Mouse (Mus musculus) hindbrain, embryonic 14.5 days (tissue): ENCODE results near the gene Smoc1. TPM values are rescaled to one million over a fixed set of nuclear protein-coding genes. Genes with fewer than 3 reads are reported as not detected.

ENCODE experiments used
- ATAC-seq: fragments of 200-750 bp; cut with Nextera tagmentation; 2 replicates; pipeline ENCODE4 v1.8.0; 2017; ENCODE audit warnings: moderate number of reproducible peaks, mild to moderate bottlenecking, moderate TSS enrichment, moderate library complexity; ENCODE audit not compliant: low FRiP score
- DNase-seq: peaks from one replicate; pipeline ENCODE4 v3.0.0-alpha.2; 2015; ENCODE audit warnings: low spot score
- H3K27ac ChIP-seq: fragments of 300-500 bp; sonication (generic); 2 replicates; pipeline ENCODE4 v1.5.1; 2014; ENCODE audit warnings: mild to moderate bottlenecking, moderate library complexity
- H3K27me3 ChIP-seq: fragments of 300-500 bp; sonication (generic); 2 replicates; pipeline ENCODE4 v1.6.1; 2014; ENCODE audit warnings: mild to moderate bottlenecking, low read length, mixed read lengths; ENCODE audit not compliant: control insufficient read depth, insufficient read depth
- H3K36me3 ChIP-seq: fragments of 300-500 bp; sonication (generic); replicated peaks from 2 replicates; pipeline ENCODE4 v1.6.1; 2014; ENCODE audit not compliant: control insufficient read depth, insufficient read depth
- H3K4me1 ChIP-seq: fragments of 300-500 bp; sonication (generic); replicated peaks from 2 replicates; pipeline ENCODE4 v1.6.1; 2014; ENCODE audit warnings: antibody characterized with exemption, low read length, mixed read lengths; ENCODE audit not compliant: control insufficient read depth, insufficient read depth
- H3K4me2 ChIP-seq: fragments of 300-500 bp; sonication (generic); replicated peaks from 2 replicates; pipeline ENCODE4 v1.6.1; 2014; ENCODE audit warnings: mild to moderate bottlenecking, moderate library complexity
- H3K4me3 ChIP-seq: fragments of 300-500 bp; sonication (generic); replicated peaks from 2 replicates; pipeline ENCODE4 v1.5.1; 2014; ENCODE audit warnings: mild to moderate bottlenecking, low read length
- H3K9ac ChIP-seq: fragments of 300-500 bp; sonication (generic); 2 replicates; pipeline ENCODE4 v1.6.1; 2014
- H3K9me3 ChIP-seq: fragments of 300-500 bp; sonication (generic); 2 replicates; pipeline ENCODE4 v1.6.1; 2016; ENCODE audit warnings: low read length; ENCODE audit not compliant: control insufficient read depth
- WGBS: fragments of 180-500 bp; shearing (Covaris S2); extraction: QIAGEN DNeasy Blood & Tissue Kit; methylation state at CpG from one replicate; pipeline ENCODE4 v1.1.7; 2014; 5-methylcytosine and 5-hydroxymethylcytosine counted together
- polyA plus RNA-seq: library from polyadenylated mRNA; unstranded; fragments of >200 nt; fragmentation: Nextera tagmentation; extraction: Ambion mirVana; gene quantifications from 2 replicates; pipeline ENCODE4 v1.2.1, GENCODE M21; 2014

The Smoc1 gene
- polyA plus RNA-seq, 1 experiment from 2014 or later: 23.8 TPM

DNA sequence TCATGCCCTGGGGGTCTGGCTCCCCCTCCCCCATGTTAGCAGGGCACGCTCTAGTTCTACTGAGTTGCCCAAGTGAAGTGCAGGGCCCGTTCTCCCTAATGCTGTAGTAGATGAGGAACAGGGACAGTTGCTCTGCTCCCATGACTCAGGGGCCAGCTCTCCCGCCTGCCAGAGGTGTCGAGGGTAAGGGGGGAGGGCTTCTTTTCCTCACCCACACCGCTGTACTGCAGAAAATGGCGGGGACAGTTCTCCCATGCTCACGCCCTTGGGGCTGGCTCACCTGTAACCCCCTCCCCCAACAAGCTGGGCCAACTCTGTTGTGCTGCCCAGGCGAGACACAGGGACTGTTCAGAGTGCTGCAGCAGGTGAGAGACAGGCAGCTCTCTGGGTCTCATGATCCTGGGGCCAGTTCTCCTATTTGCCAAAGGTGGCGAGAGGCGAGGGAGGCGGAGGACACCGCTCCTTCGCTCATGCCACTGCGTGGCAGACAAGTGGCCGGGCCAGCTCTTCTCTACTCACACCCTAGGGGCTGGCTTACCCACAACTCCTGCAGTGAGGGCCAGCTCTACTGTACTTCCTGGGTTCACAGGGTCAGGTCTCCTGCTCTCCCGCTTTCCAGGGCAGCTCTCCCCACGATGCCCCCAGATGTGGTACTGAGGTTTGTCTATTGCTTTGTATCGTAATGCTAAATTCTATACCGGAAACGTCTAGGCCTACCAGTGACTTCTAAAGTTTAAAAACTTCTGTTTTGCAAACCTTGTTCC lies 7.9 kb upstream of the Smoc1 start:
- no peak overlapping the region for H3K27ac ChIP-seq
- WGBS: 86% methylated on average over 20 of the region's 20 CpGs
- H3K4me2 ChIP-seq: no peak overlapping the region
- DNase-seq (no peak), ATAC-seq (no peak)
- no peaks in the 10 kb centered on the region for H3K4me1 ChIP-seq
- no peak overlapping the region for H3K4me3 ChIP-seq
- H3K36me3 ChIP-seq: no peaks in the 10 kb centered on the region
- H3K27me3 ChIP-seq: no peaks in the 10 kb centered on the region
- no peak overlapping the region for H3K9ac ChIP-seq
- H3K9me3 ChIP-seq: no peaks in the 10 kb centered on the region

DNA sequence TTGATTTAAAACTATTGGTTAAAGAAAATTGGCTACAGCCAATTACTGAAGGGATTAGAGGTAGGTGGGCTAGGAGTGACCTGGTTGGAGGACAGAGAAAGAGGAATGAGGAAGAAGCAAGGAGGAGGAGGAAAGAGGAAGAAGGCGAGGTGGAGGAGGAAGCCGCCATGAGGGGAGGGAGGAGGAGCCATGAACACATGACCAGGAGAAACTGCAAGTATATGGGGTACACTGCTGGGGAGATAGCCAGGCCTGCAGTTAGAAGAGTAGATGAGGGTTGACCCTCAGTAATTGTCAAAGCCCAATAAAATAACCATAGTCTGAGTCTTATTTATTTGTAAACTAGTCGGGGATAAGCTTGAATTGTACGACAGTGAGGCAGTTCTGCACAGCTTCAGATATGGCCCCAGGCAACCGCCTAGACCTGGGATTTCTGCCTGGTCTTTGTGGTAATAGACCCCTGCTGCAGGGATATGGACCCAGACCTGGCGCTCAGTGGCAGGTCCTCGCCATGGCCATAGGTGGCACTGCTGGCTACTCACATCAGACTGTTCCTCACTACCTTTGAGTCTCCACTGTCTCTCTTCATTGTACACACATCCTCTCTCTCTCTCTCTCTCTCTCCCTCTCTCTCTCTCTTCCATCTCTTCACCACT lies 7.2 kb upstream of the Smoc1 start:
- Histone ChIP-seq H3K4me3 (no peak overlapping the region), H3K27me3 (no peaks in the 10 kb centered on the region), H3K4me2 (no peak overlapping the region), H3K9me3 (no peaks in the 10 kb centered on the region), H3K9ac (no peak overlapping the region), H3K27ac (no peak overlapping the region), H3K36me3 (no peaks in the 10 kb centered on the region), H3K4me1 (no peaks in the 10 kb centered on the region)
- 91% methylated on average over 7 of the region's 7 CpGs for WGBS
- no peak for ATAC-seq
- no peak for DNase-seq

DNA sequence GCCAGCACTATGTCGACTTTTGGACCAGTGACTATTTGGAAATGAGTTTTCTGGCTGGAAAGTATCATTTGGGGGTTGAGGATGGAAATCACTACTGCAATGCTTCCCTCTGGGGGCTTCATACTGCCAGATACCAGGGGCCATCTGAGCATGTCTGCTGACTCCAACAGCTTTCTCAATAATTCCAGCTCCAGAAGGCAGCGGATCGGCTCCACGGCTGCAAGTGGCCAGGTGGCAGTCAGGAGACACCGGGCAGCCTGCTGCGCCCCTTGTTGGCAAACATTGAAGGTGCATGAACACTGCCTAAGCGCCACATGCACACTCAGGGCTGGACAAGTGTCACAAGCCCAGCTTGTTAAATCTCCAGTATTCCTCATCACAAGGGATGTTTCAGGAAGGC lies 2.2 kb upstream of the Smoc1 start:
- Histone ChIP-seq H3K9me3 (no peaks in the 10 kb centered on the region), H3K27ac (no peak overlapping the region), H3K4me3 (no peak overlapping the region), H3K9ac (no peak overlapping the region), H3K4me1 (peaks cover 18% of the 10 kb centered on the region), H3K27me3 (no peaks in the 10 kb centered on the region), H3K4me2 (no peak overlapping the region), H3K36me3 (no peaks in the 10 kb centered on the region)
- WGBS: 83% methylated on average over 7 of the region's 7 CpGs
- DNase-seq (no peak), ATAC-seq (no peak)

DNA sequence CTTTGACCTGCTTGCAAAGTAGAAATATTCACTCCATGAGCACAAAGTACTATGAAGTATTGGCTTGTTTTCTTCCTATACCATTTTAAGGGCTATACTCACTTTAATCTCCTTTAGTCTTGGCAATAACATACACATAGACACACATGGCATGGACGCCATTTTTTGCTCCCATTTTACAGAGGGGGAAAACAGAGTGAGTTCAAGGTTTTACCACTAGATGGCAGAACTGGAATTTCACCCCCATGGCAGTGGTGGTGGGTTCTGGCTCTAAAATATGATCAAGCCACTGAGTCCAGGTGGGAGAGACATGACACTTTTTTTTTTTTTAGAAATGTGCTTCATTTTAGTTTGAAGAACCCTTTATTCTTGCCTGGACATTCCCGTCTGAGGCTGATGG lies 1.6 kb upstream of the Smoc1 start:
- no peak overlapping the region for H3K4me2 ChIP-seq
- ATAC-seq (no peak), DNase-seq (no peak)
- no peak overlapping the region for H3K9ac ChIP-seq
- 67% methylated on average over 2 of the region's 2 CpGs for WGBS
- no peaks in the 10 kb centered on the region for H3K27me3 ChIP-seq
- H3K9me3 ChIP-seq: no peaks in the 10 kb centered on the region
- no peak overlapping the region for H3K4me3 ChIP-seq
- H3K36me3 ChIP-seq: no peaks in the 10 kb centered on the region
- H3K4me1 ChIP-seq: peaks cover 18% of the 10 kb centered on the region
- H3K27ac ChIP-seq: no peak overlapping the region

DNA sequence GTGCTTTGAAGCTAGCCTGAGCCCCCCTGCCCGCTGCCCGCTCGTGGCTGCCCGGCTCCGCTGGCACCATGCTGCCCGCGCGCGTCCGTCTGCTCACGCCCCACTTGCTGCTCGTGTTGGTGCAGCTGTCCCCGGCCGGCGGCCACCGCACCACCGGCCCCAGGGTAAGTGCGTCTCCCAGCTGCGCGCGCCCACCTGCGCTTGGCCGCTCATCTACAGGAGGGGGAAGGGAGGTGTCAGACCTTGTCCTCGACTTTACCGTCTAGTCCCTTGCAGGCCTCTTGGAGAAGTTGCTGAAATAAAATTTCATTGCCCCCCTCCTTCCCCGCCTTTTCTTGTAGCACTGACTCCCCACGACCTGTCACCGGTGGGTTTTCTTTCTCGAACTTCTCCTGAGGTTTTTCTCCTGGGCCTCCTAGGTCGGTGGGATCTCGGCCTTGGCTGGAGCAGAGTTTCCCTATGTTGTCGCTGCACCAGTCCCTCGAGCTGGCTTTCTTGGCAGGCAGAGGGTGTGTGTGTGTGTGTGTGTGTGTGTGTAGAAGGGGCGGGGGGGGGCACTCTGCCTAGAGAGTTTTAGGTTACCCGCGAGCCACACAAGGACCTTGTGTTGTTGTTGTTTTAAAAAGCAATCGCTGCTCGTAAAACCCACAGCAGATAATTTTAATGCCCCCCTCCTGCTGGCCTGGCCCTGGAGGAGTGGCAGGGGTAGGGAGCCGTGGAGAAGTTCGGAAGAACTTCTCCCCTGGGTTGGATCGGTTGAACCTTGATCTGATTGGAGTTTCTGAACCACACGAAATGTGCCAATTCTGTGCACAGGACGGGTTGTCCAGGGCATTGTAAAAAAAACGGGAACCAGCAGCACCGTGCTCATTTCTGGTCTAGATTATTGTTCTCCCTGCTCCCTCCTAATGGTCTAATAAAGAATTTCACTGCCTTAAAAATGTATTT lies 661 bp downstream of the Smoc1 start:
- ATAC-seq (peak; percentile 68; the same call in 1 of the 2 replicates), DNase-seq (peak; percentile 27)
- no peaks in the 10 kb centered on the region for H3K36me3 ChIP-seq
- H3K9me3 ChIP-seq: no peaks in the 10 kb centered on the region
- no peaks in the 10 kb centered on the region for H3K27me3 ChIP-seq
- H3K27ac ChIP-seq: peak overlapping the region; percentile 43; the same call in 1 of the 2 replicates
- peak overlapping the region; percentile 87 for H3K4me3 ChIP-seq
- peaks cover 18% of the 10 kb centered on the region for H3K4me1 ChIP-seq
- peak overlapping the region; percentile 81 for H3K9ac ChIP-seq
- peak overlapping the region; percentile 96 for H3K4me2 ChIP-seq
- WGBS: 4% methylated on average over 44 of the region's 45 CpGs

DNA sequence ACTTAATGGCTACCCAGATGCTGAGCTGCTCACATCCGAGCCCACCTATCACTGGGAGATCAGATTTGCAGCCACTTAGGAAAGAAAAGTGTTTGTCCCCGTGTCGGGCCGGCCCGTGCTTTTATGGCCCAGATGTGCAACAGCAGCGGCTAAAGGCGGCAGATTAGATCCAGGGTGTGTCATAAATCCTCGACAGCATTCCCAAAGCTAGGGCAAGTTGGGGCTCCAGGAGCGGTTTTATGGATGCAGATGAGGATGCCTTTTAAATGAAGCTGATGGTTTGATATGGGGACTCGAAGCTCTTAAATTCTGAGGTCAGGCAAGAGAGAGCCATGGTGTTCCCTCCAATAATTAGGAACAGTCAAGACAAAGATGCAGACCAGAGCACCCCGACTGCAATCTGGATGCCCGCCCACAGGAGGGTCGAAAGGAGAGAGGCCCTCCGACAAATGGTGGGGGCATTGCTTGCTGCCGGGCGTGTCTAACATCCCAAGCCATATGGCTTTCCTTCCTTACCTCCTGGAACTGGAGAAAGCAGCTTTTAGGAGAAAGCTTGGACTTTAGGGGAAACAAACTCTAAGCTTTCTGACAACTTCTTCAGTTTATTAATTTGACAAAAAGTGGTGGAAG lies 1.8 kb downstream of the Smoc1 start:
- Histone ChIP-seq H3K27ac (no peak overlapping the region), H3K4me1 (peaks cover 18% of the 10 kb centered on the region), H3K9me3 (no peaks in the 10 kb centered on the region), H3K4me3 (peak overlapping the region; percentile 87), H3K36me3 (no peaks in the 10 kb centered on the region), H3K27me3 (no peaks in the 10 kb centered on the region), H3K4me2 (peak overlapping the region; percentile 96), H3K9ac (peak overlapping the region; percentile 81)
- WGBS: 37% methylated on average over 16 of the region's 16 CpGs
- ATAC-seq (no peak), DNase-seq (no peak)

DNA sequence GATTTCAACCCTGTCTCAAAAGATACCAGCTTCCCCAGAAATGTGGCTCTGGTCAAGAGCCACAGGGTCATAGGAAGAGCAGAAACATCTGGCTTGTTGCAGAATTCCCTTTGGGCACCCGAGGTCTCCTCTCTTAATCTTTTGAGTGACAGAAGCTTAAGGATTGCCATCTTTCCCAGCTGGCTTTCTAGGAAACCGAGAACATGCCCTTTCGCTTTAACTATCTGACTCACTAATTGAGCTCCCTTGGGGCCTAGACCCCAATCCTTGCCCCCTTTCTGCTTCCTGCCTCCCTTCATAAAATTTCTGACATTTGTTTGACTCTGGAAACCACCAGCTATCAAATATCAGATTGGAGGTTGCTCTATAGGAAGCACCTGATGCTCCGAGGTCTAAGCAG lies 3.1 kb downstream of the Smoc1 start:
- no peak for ATAC-seq
- H3K27me3 ChIP-seq: no peaks in the 10 kb centered on the region
- no peak for DNase-seq
- H3K9me3 ChIP-seq: no peaks in the 10 kb centered on the region
- no peak overlapping the region for H3K9ac ChIP-seq
- WGBS: 55% methylated on average over 4 of the region's 4 CpGs
- no peaks in the 10 kb centered on the region for H3K36me3 ChIP-seq
- peak overlapping the region; percentile 23; the same call in 1 of the 2 replicates for H3K4me2 ChIP-seq
- peaks cover 24% of the 10 kb centered on the region for H3K4me1 ChIP-seq
- H3K27ac ChIP-seq: no peak overlapping the region
- H3K4me3 ChIP-seq: no peak overlapping the region

DNA sequence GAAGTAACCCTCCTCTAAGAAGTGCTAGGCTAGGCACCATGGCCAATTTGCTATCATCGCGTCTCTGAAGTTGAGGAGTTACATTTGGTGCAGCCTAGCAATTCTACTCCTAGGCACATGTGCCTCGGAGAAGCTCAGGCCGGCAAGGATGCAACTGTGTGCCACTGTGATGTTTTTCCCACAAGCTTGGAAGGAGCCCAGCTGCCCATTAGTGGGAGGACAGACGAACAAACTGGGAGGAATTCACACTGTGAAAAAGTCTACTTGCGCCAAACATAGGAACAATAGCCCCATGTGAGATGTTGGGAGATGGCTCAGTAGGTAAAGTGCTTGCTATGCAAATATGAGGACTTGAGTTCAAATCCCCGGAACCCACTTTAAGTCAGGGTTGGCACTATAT lies 5.0 kb downstream of the Smoc1 start:
- Histone ChIP-seq H3K9ac (no peak overlapping the region), H3K4me1 (peaks cover 19% of the 10 kb centered on the region), H3K36me3 (no peaks in the 10 kb centered on the region), H3K27me3 (no peaks in the 10 kb centered on the region), H3K27ac (no peak overlapping the region), H3K9me3 (no peaks in the 10 kb centered on the region), H3K4me2 (no peak overlapping the region), H3K4me3 (no peak overlapping the region)
- DNase-seq (no peak), ATAC-seq (no peak)
- 84% methylated on average over 7 of the region's 7 CpGs for WGBS
